Mouse (Mus musculus) heart, adult 9 months (tissue): Measurements from ENCODE around the gene Jade1.
A peak's percentile ranks its signal among the peaks of the same experiment; 100 is the strongest.

Experiments used
- DNase-seq, 2 experiments: peaks; one replicate each; pipeline ENCODE4 v3.0.0; 2022; ENCODE audit warnings: low spot score in 2 of 2

The Jade1 gene

GRCm38 (mm10) chr3:41577240-41577639, 21.7 kb downstream of the Jade1 start:
- no peak for DNase-seq

- no peak for DNase-seq
These were observed 24.3 kb downstream of the Jade1 start for GRCm38 (mm10) chr3:41579873-41580272.

GRCm38 (mm10) chr3:41580401-41581323, 25.1 kb downstream of the Jade1 start:
- no peak for DNase-seq

GRCm38 (mm10) chr3:41581436-41581835, 25.9 kb downstream of the Jade1 start:
- DNase-seq = no peak

- no peak for DNase-seq
These were observed 26.7 kb downstream of the Jade1 start for GRCm38 (mm10) chr3:41582256-41582655.

- DNase-seq = no peak
These were observed 27.6 kb downstream of the Jade1 start for GRCm38 (mm10) chr3:41583092-41583491.

- DNase-seq = peak; percentile 53 to 60
These were observed 28.1 kb downstream of the Jade1 start for GRCm38 (mm10) chr3:41583621-41584020.

- DNase-seq = no peak
These were observed 30.0 kb downstream of the Jade1 start for GRCm38 (mm10) chr3:41585548-41585947.

GRCm38 (mm10) chr3:41586330-41586729, 30.8 kb downstream of the Jade1 start:
- DNase-seq = no peak

- no peak for DNase-seq
These were observed 31.4 kb downstream of the Jade1 start for GRCm38 (mm10) chr3:41586917-41587316.

- peak; percentile 43 to 57 for DNase-seq
These were observed 32.1 kb downstream of the Jade1 start for GRCm38 (mm10) chr3:41587588-41587987.

GRCm38 (mm10) chr3:41588495-41588894, 33.0 kb downstream of the Jade1 start:
- no peak for DNase-seq

- DNase-seq = no peak
These were observed 33.8 kb downstream of the Jade1 start for GRCm38 (mm10) chr3:41589246-41589914.

GRCm38 (mm10) chr3:41589988-41590387, 34.5 kb downstream of the Jade1 start:
- no peak for DNase-seq

GRCm38 (mm10) chr3:41590695-41591559, 35.4 kb downstream of the Jade1 start:
- peak in 1 of 2 experiments; percentile 54 for DNase-seq

GRCm38 (mm10) chr3:41591651-41592170, 36.2 kb downstream of the Jade1 start:
- no peak for DNase-seq

- DNase-seq = no peak
These were observed 37.3 kb downstream of the Jade1 start for GRCm38 (mm10) chr3:41592805-41593204.

- DNase-seq = no peak
These were observed 38.8 kb downstream of the Jade1 start for GRCm38 (mm10) chr3:41594097-41594879.

GRCm38 (mm10) chr3:41595010-41595409, 39.5 kb downstream of the Jade1 start:
- no peak for DNase-seq

- no peak for DNase-seq
These were observed 41.5 kb downstream of the Jade1 start for GRCm38 (mm10) chr3:41597036-41597435.

- no peak for DNase-seq
These were observed 42.9 kb downstream of the Jade1 start for GRCm38 (mm10) chr3:41598412-41598811.
